Comparison of ENCODE assay signal across 1 mouse cellular context in the genomic region with DNA sequence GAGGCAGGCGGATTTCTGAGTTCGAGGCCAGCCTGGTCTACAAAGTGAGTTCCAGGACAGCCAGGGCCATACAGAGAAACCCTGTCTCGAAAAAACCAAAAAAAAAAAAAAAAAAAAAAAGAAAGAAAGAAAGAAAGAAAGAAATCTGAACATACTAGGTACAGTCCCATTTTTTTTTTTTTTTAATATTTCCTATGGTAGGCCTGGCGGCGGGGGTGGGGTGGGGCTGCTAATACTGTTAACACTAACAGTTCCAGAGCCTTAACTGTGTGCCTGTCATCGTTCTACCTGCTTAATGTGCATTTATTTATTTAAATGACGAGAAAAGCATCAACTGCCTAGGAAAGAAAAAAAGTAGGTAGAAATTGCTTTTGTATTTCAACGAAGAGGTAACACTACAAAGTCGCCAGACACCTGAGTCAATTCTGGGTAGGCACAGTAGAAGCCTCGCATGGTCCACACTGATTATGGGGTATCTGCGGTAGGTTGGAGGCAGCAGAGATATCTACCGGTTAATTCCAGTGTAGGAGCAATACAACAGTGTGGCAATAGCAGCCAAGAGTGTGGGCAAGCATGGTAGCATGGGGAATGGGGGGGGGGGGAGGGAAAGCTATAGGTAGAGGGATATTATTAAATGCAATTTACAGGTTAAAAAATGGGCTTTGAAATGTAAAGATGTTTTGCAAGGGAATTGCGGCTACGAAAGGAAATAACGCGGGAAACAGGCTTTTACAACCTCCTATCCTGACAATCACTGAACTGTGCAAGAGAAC.
TF ChIP-seq lines count a peak whose summit lies in the region.

No protein-coding gene starts in this region.

TF ChIP-seq in MEL, 35 proteins besides CTCF, POLR2A, EP300 and RAD21 (continued from another document):
- TF ChIP-seq POLR2AphosphoS5 (IDR thresholded peaks at IDR 0.05; ENCODE audit: borderline replicate concordance, low read depth, low read length) (no peak), SMC3 (IDR thresholded peaks at IDR 0.05; ENCODE audit: low read depth, low read length) (no peak), USF1 (IDR thresholded peaks at IDR 0.05; ENCODE audit: low read depth, low read length) (no peak), MYC (IDR thresholded peaks at IDR 0.05; ENCODE audit: low read depth, low read length) (no peak), UBTF (IDR thresholded peaks at IDR 0.05; ENCODE audit: borderline replicate concordance, insufficient read depth, low read depth, low read length) (no peak), JUND (IDR thresholded peaks at IDR 0.05; ENCODE audit: low read depth, low read length) (no peak), GABPA (IDR thresholded peaks at IDR 0.05; ENCODE audit: low read depth, low read length) (no peak), MAFK (IDR thresholded peaks at IDR 0.05; ENCODE audit: borderline replicate concordance, low read depth, low read length) (no peak), TCF12 (IDR thresholded peaks at IDR 0.05; ENCODE audit: low read depth, low read length) (no peak; the same call in 1 of the 2 replicates), HCFC1 (IDR thresholded peaks at IDR 0.05; ENCODE audit: low read depth, low read length) (no peak), ETS1 (IDR thresholded peaks at IDR 0.05; ENCODE audit: low read depth, low read length) (no peak), RCOR1 (IDR thresholded peaks at IDR 0.05; ENCODE audit: low read depth, low read length) (no peak), NELFE (IDR thresholded peaks at IDR 0.05; ENCODE audit: low read depth, low read length) (no peak), TAL1 (IDR thresholded peaks at IDR 0.05; ENCODE audit: low read length) (peak; percentile 29; the same call in 1 of the 2 replicates), MYB (IDR thresholded peaks at IDR 0.05; ENCODE audit: low read depth, low read length) (no peak), ZNF384 (IDR thresholded peaks at IDR 0.05; ENCODE audit: low read depth, low read length) (peak; percentile 69), USF2 (IDR thresholded peaks at IDR 0.05; ENCODE audit: borderline replicate concordance in 1 of 2, insufficient read depth in 1 of 2, low read depth in 1 of 2, low read length in 2 of 2) (no peak), POLR2AphosphoS2 (IDR thresholded peaks at IDR 0.05; ENCODE audit: low read length) (no peak), MEF2A (IDR thresholded peaks at IDR 0.05; ENCODE audit: extremely low read depth, insufficient replicate concordance, low read depth, low read length, poor library complexity, severe bottlenecking) (no peak), NRF1 (IDR thresholded peaks at IDR 0.05; ENCODE audit: insufficient read depth, low read depth, low read length, poor library complexity, severe bottlenecking) (no peak), MAX (IDR thresholded peaks at IDR 0.05; ENCODE audit: low read length) (no peak), CHD2 (IDR thresholded peaks at IDR 0.05; ENCODE audit: low read length) (no peak), MXI1 (IDR thresholded peaks at IDR 0.05; ENCODE audit: low read depth, low read length) (no peak; the same call in 1 of the 2 replicates), ZC3H11A (IDR thresholded peaks at IDR 0.05; ENCODE audit: low read depth, low read length) (no peak), ZKSCAN1 (IDR thresholded peaks at IDR 0.05; ENCODE audit: low read depth, low read length) (no peak), TBP (IDR thresholded peaks at IDR 0.05; ENCODE audit: low read depth, low read length) (0 out of 2 replicates have a peak, but pooled peaks have one; percentile 5), ELF1 (IDR thresholded peaks at IDR 0.05; ENCODE audit: low read depth, low read length) (no peak), GATA1 (IDR thresholded peaks at IDR 0.05; ENCODE audit: low read depth, low read length) (no peak), ZMIZ1 (IDR thresholded peaks at IDR 0.05; ENCODE audit: low read depth, low read length) (no peak), MAZ (IDR thresholded peaks at IDR 0.05; ENCODE audit: low read depth, low read length) (peak; percentile 11; the same call in 1 of the 2 replicates), BHLHE40 (IDR thresholded peaks at IDR 0.05; ENCODE audit: borderline replicate concordance, low read depth, low read length) (no peak), CHD1 (IDR thresholded peaks at IDR 0.05; ENCODE audit: low read depth, low read length) (peak; percentile 90), KAT2A (conservative IDR thresholded peaks at IDR 0.05; ENCODE audit: low read depth, low read length) (no peak)
